Mouse (Mus musculus): ENCODE data around the gene Slc46a1.

GRCm38 (mm10) chr11:78438399-78438930, 27.0 kb upstream of the Slc46a1 start:
- TF ChIP-seq CTCF (IDR thresholded peaks at IDR 0.05; ENCODE audit: control insufficient read depth, insufficient read depth, low read length), result no peak
- TF ChIP-seq POLR2A (IDR thresholded peaks at IDR 0.05; ENCODE audit: borderline replicate concordance, control insufficient read depth, low read depth, low read length), result no peak
